Mouse (Mus musculus): Measurements from ENCODE around the gene Med8. TPM values are rescaled to one million over a fixed set of nuclear protein-coding genes. Genes with fewer than 3 reads are reported as not detected.

Med8 gene
- polyA plus RNA-seq, 1 experiment from 2014 or later, result 99.3 TPM

DNA sequence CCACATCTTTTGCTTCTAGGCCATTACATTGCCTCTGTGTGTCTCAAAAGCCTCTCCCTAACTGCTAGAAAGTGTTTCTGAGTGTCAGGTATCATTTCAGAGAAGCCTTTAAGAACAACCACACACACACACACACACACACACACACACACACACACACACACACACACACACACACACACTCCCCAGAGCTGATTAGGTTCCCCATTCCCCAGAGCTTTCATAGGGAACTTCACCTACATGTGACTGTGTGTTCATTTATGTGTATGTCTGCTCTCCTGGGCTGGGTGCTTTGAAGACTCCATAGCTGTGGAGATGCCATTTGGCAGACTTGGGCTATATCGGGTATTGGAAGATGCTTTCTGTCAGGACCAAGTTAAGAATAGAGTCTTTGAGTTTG lies 16.2 kb downstream of the Med8 start:
- no peak overlapping the region for H3K4me3 ChIP-seq (ENCODE audit: low read length)
- H3K4me2 ChIP-seq (ENCODE audit: low read length), result no peak overlapping the region
- WGBS, result 100% methylated on average over 1 of the region's 1 CpGs
- H3K9ac ChIP-seq (ENCODE audit: low read depth, low read length), result no peak overlapping the region
- H3K36me3 ChIP-seq (ENCODE audit: control insufficient read depth, insufficient read depth, low read length), result peaks cover 12% of the 10 kb centered on the region; the same call in 1 of the 2 replicates
- H3K4me1 ChIP-seq (ENCODE audit: control insufficient read depth, insufficient read depth, low read depth, low read length), result peaks cover 17% of the 10 kb centered on the region
- no peaks in the 10 kb centered on the region for H3K27me3 ChIP-seq (replicated peaks; ENCODE audit: control insufficient read depth, insufficient read depth, low read length)
- no peak overlapping the region for H3K27ac ChIP-seq (ENCODE audit: low read depth, low read length)
- no peaks in the 10 kb centered on the region for H3K9me3 ChIP-seq (ENCODE audit: control insufficient read depth, low read length)
- ATAC-seq, result no peak

GRCm38 (mm10) chr4:118427415-118427767 lies 18.3 kb downstream of the Med8 start:
- peaks cover 10% of the 10 kb centered on the region for H3K36me3 ChIP-seq (ENCODE audit: control insufficient read depth, insufficient read depth, low read length)
- no peaks in the 10 kb centered on the region for H3K27me3 ChIP-seq (replicated peaks; ENCODE audit: control insufficient read depth, insufficient read depth, low read length)
- H3K4me2 ChIP-seq (ENCODE audit: low read length), result peak overlapping the region; percentile 90
- WGBS, result 3% methylated on average over 5 of the region's 5 CpGs
- peak; percentile 31; the same call in 1 of the 2 replicates for ATAC-seq
- H3K9me3 ChIP-seq (ENCODE audit: control insufficient read depth, low read length), result no peaks in the 10 kb centered on the region
- H3K4me3 ChIP-seq (ENCODE audit: low read length), result peak overlapping the region; percentile 59
- H3K27ac ChIP-seq (ENCODE audit: low read depth, low read length), result peak overlapping the region; percentile 69
- H3K4me1 ChIP-seq (ENCODE audit: control insufficient read depth, insufficient read depth, low read depth, low read length), result peaks cover 17% of the 10 kb centered on the region
- H3K9ac ChIP-seq (ENCODE audit: low read depth, low read length), result peak overlapping the region; percentile 79

DNA sequence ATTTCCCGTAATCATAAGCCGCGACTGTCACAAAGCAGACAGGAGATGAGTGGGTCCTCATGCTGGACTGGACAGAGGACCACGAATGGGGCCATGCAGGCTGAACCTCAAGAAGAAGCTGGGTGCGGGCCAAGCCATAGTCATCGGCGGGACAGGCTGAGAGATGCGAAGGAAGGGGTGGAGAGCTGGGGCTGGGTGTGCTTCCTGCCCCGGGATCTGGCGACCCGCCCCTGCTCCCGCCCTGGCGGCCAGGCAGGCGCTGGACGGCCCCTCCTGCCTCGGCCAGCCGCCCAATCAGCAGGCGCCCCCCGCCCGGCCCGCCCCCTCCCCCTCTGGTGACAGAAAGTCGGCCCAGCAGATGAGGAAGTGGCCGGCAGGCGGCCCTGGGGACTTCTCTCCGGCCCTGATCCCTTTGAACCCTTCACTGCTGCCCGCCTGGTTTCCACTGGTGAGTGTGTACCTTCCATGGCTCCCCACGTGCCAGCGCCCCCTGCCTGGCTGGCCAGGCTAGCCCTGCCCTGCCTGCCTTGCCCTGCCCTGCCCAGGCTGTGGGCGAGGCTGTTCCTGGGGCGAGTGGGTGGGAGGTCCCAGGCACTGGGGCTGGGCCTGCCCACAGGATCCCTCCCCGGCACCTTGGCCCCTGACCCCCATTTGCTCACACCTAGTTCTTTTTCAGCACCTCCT lies 18.8 kb downstream of the Med8 start, which contains the start of gene Elovl1:
Elovl1 (plus strand) TSS at position 326 of the 684 bp plus-strand sequence.
- Histone ChIP-seq H3K4me1 (ENCODE audit: control insufficient read depth, insufficient read depth, low read depth, low read length) (peaks cover 17% of the 10 kb centered on the region), H3K4me2 (ENCODE audit: low read length) (peak within 1 kb of the TSS; percentile 90), H3K27ac (ENCODE audit: low read depth, low read length) (peak within 1 kb of the TSS; percentile 69), H3K27me3 (replicated peaks; ENCODE audit: control insufficient read depth, insufficient read depth, low read length) (no peaks in the 10 kb centered on the region), H3K36me3 (ENCODE audit: control insufficient read depth, insufficient read depth, low read length) (peaks cover 8% of the 10 kb centered on the region; the same call in 1 of the 2 replicates), H3K9ac (ENCODE audit: low read depth, low read length) (peak within 1 kb of the TSS; percentile 79), H3K9me3 (ENCODE audit: control insufficient read depth, low read length) (no peaks in the 10 kb centered on the region), H3K4me3 (ENCODE audit: low read length) (peak within 1 kb of the TSS; percentile 59)
- WGBS, result 1% methylated on average over 11 of the region's 31 CpGs
- peak; percentile 93 for ATAC-seq

GRCm38 (mm10) chr4:118428531-118429214 lies 19.5 kb downstream of the Med8 start:
- peak; percentile 15; the same call in 1 of the 2 replicates for ATAC-seq
- no peaks in the 10 kb centered on the region for H3K27me3 ChIP-seq (replicated peaks; ENCODE audit: control insufficient read depth, insufficient read depth, low read length)
- H3K4me1 ChIP-seq (ENCODE audit: control insufficient read depth, insufficient read depth, low read depth, low read length), result peaks cover 17% of the 10 kb centered on the region
- H3K27ac ChIP-seq (ENCODE audit: low read depth, low read length), result peak overlapping the region; percentile 53
- H3K4me3 ChIP-seq (ENCODE audit: low read length), result peak overlapping the region; percentile 59
- WGBS, result 53% methylated on average over 15 of the region's 15 CpGs
- peak overlapping the region; percentile 79 for H3K9ac ChIP-seq (ENCODE audit: low read depth, low read length)
- H3K4me2 ChIP-seq (ENCODE audit: low read length), result peak overlapping the region; percentile 90
- no peaks in the 10 kb centered on the region for H3K9me3 ChIP-seq (ENCODE audit: control insufficient read depth, low read length)
- H3K36me3 ChIP-seq (ENCODE audit: control insufficient read depth, insufficient read depth, low read length), result peaks cover 8% of the 10 kb centered on the region; the same call in 1 of the 2 replicates

DNA sequence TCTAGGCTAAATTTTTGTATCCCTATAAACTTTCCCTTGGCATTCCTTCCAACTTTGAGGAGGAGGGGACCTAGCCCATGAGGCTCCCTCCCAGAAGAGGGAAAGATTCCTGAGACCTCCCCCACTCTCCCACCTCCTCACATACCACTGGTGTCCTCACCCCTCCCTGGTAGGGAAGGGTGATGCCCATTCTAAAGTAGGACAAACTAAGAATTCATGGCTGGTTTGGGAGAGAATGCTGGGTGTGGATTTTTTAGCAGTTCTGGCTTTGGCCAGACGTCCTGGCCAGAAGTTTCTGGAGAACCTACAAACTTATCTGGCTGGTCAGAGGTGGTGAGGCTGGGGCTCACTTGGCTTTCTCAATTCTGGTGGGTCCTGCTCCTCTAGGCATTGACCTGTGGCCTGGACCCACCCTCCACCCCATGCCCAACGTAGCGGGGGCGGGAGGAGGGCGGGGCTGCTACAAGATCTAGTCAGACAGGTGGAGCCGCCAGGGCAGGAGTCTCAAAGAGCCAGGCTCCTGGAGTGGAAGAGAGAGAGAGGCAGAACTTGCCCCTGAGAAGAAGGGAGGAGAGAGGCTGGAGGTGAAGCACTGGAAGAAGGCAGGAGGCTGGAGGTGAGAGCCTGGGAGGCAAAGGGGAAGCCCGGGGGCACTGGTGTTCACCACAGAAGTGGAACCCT lies 20.2 kb downstream of the Med8 start:
- Histone ChIP-seq H3K27ac (ENCODE audit: low read depth, low read length) (no peak overlapping the region), H3K4me2 (ENCODE audit: low read length) (peak overlapping the region; percentile 90), H3K36me3 (ENCODE audit: control insufficient read depth, insufficient read depth, low read length) (peaks cover 8% of the 10 kb centered on the region; the same call in 1 of the 2 replicates), H3K4me1 (ENCODE audit: control insufficient read depth, insufficient read depth, low read depth, low read length) (peaks cover 17% of the 10 kb centered on the region), H3K9ac (ENCODE audit: low read depth, low read length) (no peak overlapping the region), H3K9me3 (ENCODE audit: control insufficient read depth, low read length) (no peaks in the 10 kb centered on the region), H3K27me3 (replicated peaks; ENCODE audit: control insufficient read depth, insufficient read depth, low read length) (no peaks in the 10 kb centered on the region), H3K4me3 (ENCODE audit: low read length) (no peak overlapping the region)
- WGBS, result 63% methylated on average over 7 of the region's 7 CpGs
- no peak for ATAC-seq

- H3K9ac ChIP-seq (ENCODE audit: low read depth, low read length), result no peak overlapping the region
- no peak for ATAC-seq
- no peak overlapping the region for H3K27ac ChIP-seq (ENCODE audit: low read depth, low read length)
- H3K4me1 ChIP-seq (ENCODE audit: control insufficient read depth, insufficient read depth, low read depth, low read length), result peaks cover 19% of the 10 kb centered on the region
- 52% methylated on average over 8 of the region's 8 CpGs for WGBS
- H3K27me3 ChIP-seq (replicated peaks; ENCODE audit: control insufficient read depth, insufficient read depth, low read length), result no peaks in the 10 kb centered on the region
- H3K9me3 ChIP-seq (ENCODE audit: control insufficient read depth, low read length), result no peaks in the 10 kb centered on the region
- no peak overlapping the region for H3K4me3 ChIP-seq (ENCODE audit: low read length)
- no peak overlapping the region for H3K4me2 ChIP-seq (ENCODE audit: low read length)
- H3K36me3 ChIP-seq (ENCODE audit: control insufficient read depth, insufficient read depth, low read length), result peaks cover 8% of the 10 kb centered on the region; the same call in 1 of the 2 replicates
Observed at GRCm38 (mm10) chr4:118432332-118432731, 23.2 kb downstream of the Med8 start.

GRCm38 (mm10) chr4:118436820-118437603 lies 27.9 kb downstream of the Med8 start, which contains the start of gene Cdc20:
Gene Cdc20 (minus strand): TSS chr4:118437352.
- peak; percentile 97 for ATAC-seq
- Histone ChIP-seq H3K9ac (ENCODE audit: low read depth, low read length) (peak within 1 kb of the TSS; percentile 60), H3K36me3 (ENCODE audit: control insufficient read depth, insufficient read depth, low read length) (peaks cover 5% of the 10 kb centered on the region; the same call in 1 of the 2 replicates), H3K27ac (ENCODE audit: low read depth, low read length) (peak within 1 kb of the TSS; percentile 84), H3K27me3 (replicated peaks; ENCODE audit: control insufficient read depth, insufficient read depth, low read length) (no peaks in the 10 kb centered on the region), H3K9me3 (ENCODE audit: control insufficient read depth, low read length) (no peaks in the 10 kb centered on the region), H3K4me3 (ENCODE audit: low read length) (peak within 1 kb of the TSS; percentile 48), H3K4me2 (ENCODE audit: low read length) (peak within 1 kb of the TSS; percentile 84), H3K4me1 (ENCODE audit: control insufficient read depth, insufficient read depth, low read depth, low read length) (peaks cover 11% of the 10 kb centered on the region)
- under 1% methylated on average over 59 of the region's 67 CpGs for WGBS

- Histone ChIP-seq H3K36me3 (ENCODE audit: control insufficient read depth, insufficient read depth, low read length) (no peaks in the 10 kb centered on the region), H3K27me3 (replicated peaks; ENCODE audit: control insufficient read depth, insufficient read depth, low read length) (no peaks in the 10 kb centered on the region), H3K9me3 (ENCODE audit: control insufficient read depth, low read length) (no peaks in the 10 kb centered on the region), H3K4me2 (ENCODE audit: low read length) (peak overlapping the region; percentile 84), H3K4me3 (ENCODE audit: low read length) (peak overlapping the region; percentile 48), H3K9ac (ENCODE audit: low read depth, low read length) (peak overlapping the region; percentile 58), H3K27ac (ENCODE audit: low read depth, low read length) (peak overlapping the region; percentile 84), H3K4me1 (ENCODE audit: control insufficient read depth, insufficient read depth, low read depth, low read length) (peaks cover 11% of the 10 kb centered on the region)
- 10% methylated on average over 12 of the region's 12 CpGs for whole genome bisulfite sequencing
- peak; percentile 30 for ATAC-seq
Observed at GRCm38 (mm10) chr4:118437829-118438253, 28.7 kb downstream of the Med8 start.

Measured in hindbrain, embryonic 16.5 days (tissue).